Mouse (Mus musculus) kidney, adult 2 months (tissue): ENCODE measurements around the gene Shb.

Source experiments
- CTCF ChIP-seq: fragments of 200-500 bp; conservative IDR thresholded peaks from 2 replicates; pipeline ENCODE4 v1.5.1; 2011; ENCODE audit warnings: low read depth, mild to moderate bottlenecking, control low read depth, low read length, moderate library complexity, mixed read lengths; ENCODE audit not compliant: insufficient read depth, insufficient read length
- POLR2A ChIP-seq: fragments of 200-500 bp; IDR thresholded peaks from one replicate; pipeline ENCODE4 v1.6.1; 2011; ENCODE audit warnings: low read depth, low read length, control low read depth

- TF ChIP-seq CTCF: no peak
- TF ChIP-seq POLR2A: no peak
These were observed 32.7 kb downstream of the Shb start for GRCm38 (mm10) chr4:45499556-45499955.
